Mouse (Mus musculus) hindbrain, postnatal 0 days (tissue): ENCODE results near the gene Cftr. TPM values are rescaled to one million over a fixed set of nuclear protein-coding genes. Genes with fewer than 3 reads are reported as not detected.

Experiments used
- ATAC-seq: fragments of 200-750 bp; cut with Nextera tagmentation; 2 replicates; pipeline ENCODE4 v1.8.0; 2017; ENCODE audit warnings: mild to moderate bottlenecking, moderate TSS enrichment, moderate library complexity
- DNase-seq: peaks from one replicate; pipeline ENCODE4 v3.0.0-alpha.2; 2015; ENCODE audit warnings: low spot score
- H3K27ac ChIP-seq: fragments of 300-500 bp; sonication (generic); 2 replicates; pipeline ENCODE4 v1.5.1; 2014; ENCODE audit warnings: mild to moderate bottlenecking
- H3K27me3 ChIP-seq: fragments of 300-500 bp; sonication (generic); 2 replicates; pipeline ENCODE4 v1.6.1; 2014; ENCODE audit warnings: low read length, mixed read lengths; ENCODE audit not compliant: insufficient read depth
- H3K36me3 ChIP-seq: fragments of 300-500 bp; sonication (generic); 2 replicates; pipeline ENCODE4 v1.6.1; 2014; ENCODE audit warnings: low read length, mixed read lengths; ENCODE audit not compliant: insufficient read depth
- H3K4me1 ChIP-seq: fragments of 300-500 bp; sonication (generic); 2 replicates; pipeline ENCODE4 v1.6.1; 2014; ENCODE audit warnings: antibody characterized with exemption, low read length, mixed read lengths; ENCODE audit not compliant: insufficient read depth
- H3K4me2 ChIP-seq: fragments of 300-500 bp; sonication (generic); 2 replicates; pipeline ENCODE4 v1.6.1; 2014; ENCODE audit warnings: low read depth, mild to moderate bottlenecking, low read length, moderate library complexity, mixed read lengths
- H3K4me3 ChIP-seq: fragments of 300-500 bp; sonication (generic); 2 replicates; pipeline ENCODE4 v1.5.1; 2014; ENCODE audit warnings: low read length
- H3K9ac ChIP-seq: fragments of 300-500 bp; sonication (generic); replicated peaks from 2 replicates; pipeline ENCODE4 v1.6.1; 2014; ENCODE audit warnings: mild to moderate bottlenecking, low read length, moderate library complexity, mixed read lengths
- H3K9me3 ChIP-seq: fragments of 300-500 bp; sonication (generic); 2 replicates; pipeline ENCODE4 v1.6.1; 2016; ENCODE audit warnings: low read length, mixed read lengths
- CTCF ChIP-seq: IDR thresholded peaks from 2 replicates; pipeline ENCODE4 v1.5.1; 2016; ENCODE audit warnings: antibody characterized with exemption, control low read depth, low read depth
- WGBS: fragments of 180-500 bp; shearing (Covaris S2); extraction: QIAGEN DNeasy Blood & Tissue Kit; methylation state at CpG from one replicate; pipeline ENCODE4 v1.1.7; 2014; 5-methylcytosine and 5-hydroxymethylcytosine counted together
- polyA plus RNA-seq: library from polyadenylated mRNA; unstranded; fragments of >200 nt; fragmentation: Nextera tagmentation; extraction: Ambion mirVana; gene quantifications from 2 replicates; pipeline ENCODE4 v1.2.1, GENCODE M21; 2015
- total RNA-seq: library from RNA; depleted of rRNA; stranded (reverse); fragments of >200 nt; gene quantifications from 2 replicates; pipeline ENCODE4 v1.2.3, GENCODE M21; 2014

Cftr gene
- total and polyA plus RNA-seq, 2 experiments from 2014 or later, result 0.70 to 1.6 TPM

DNA sequence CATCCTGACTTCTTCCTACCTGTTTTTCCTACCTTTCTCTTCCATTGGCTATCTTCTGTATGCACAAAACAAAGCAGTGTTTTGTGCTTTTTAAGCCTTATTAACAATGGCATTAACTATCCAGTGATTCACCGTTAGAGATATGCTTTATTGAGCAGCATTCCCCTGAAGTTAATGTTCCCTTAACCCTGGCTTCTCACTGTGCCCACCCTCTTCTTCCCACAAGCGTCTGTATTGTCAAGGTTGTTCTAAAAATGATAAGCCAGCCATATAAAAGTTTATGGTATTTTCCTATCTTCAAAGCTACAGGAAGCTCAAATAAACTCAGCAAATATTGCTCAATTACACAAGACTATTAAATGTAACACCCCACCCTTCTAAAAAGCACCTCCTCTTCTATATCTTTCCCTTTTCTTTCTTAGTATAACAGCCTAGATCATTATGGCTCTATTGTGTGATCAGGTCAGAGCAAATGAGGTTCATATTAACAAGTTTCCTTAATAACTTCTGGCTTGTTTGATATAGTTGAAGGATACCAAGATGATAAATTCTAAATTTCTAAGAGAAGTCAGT, 77.5 kb downstream of the Cftr start:
- no peak for ATAC-seq
- Histone ChIP-seq H3K36me3 (no peaks in the 10 kb centered on the region), H3K9ac (no peak overlapping the region), H3K27me3 (no peaks in the 10 kb centered on the region), H3K4me3 (no peak overlapping the region), H3K9me3 (no peaks in the 10 kb centered on the region), H3K4me2 (no peak overlapping the region), H3K27ac (no peak overlapping the region), H3K4me1 (no peaks in the 10 kb centered on the region)
- no peak for DNase-seq
- 68% methylated on average over 2 of the region's 2 CpGs for WGBS
- no peak for TF ChIP-seq CTCF

DNA sequence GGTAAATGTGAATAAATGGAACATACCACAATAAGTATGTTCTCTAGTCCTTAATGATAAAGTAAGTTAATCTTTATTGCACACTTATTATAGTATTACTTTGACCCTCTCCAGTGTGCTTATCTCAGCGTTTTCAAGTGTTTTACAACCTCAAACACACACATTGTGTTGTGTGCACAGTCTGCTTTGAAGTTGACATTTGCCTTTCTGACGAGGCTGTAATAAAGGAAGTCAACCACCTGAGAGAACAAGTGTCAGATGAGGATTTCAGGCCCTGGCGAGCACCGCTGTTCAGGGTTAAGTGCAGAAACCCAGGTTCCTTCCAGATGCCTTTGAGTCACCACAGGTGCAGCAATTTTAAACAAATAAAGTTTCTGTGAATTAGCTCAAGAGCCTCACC, 78.0 kb downstream of the Cftr start:
- H3K4me2 ChIP-seq, result no peak overlapping the region
- H3K9ac ChIP-seq, result no peak overlapping the region
- no peaks in the 10 kb centered on the region for H3K9me3 ChIP-seq
- H3K4me3 ChIP-seq, result no peak overlapping the region
- 60% methylated on average over 4 of the region's 4 CpGs for WGBS
- H3K27me3 ChIP-seq, result no peaks in the 10 kb centered on the region
- DNase-seq, result no peak
- no peaks in the 10 kb centered on the region for H3K4me1 ChIP-seq
- H3K36me3 ChIP-seq, result no peaks in the 10 kb centered on the region
- H3K27ac ChIP-seq, result no peak overlapping the region
- no peak for TF ChIP-seq CTCF
- no peak for ATAC-seq

DNA sequence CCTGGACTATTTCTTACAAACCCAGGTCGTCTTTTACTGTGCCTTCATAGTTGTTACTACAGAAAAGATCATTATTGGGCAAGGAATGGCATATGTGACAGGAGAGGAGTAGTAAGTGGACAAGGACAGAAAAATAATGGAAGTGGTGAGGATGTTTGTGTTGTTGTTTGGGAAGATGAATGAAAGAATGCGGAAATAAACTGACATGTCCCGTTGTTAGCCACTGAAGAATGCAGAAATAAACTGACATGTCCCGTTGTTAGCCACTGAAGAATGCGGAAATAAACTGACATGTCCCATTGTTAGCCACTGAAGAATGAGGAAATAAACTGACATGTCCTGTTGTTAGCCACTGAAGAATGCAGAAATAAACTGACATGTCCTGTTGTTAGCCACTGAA, 84.1 kb downstream of the Cftr start:
- ATAC-seq (no peak), DNase-seq (peak; percentile 6)
- Histone ChIP-seq H3K9me3 (no peaks in the 10 kb centered on the region), H3K27ac (no peak overlapping the region), H3K27me3 (no peaks in the 10 kb centered on the region), H3K4me1 (no peaks in the 10 kb centered on the region), H3K4me2 (no peak overlapping the region), H3K36me3 (no peaks in the 10 kb centered on the region), H3K9ac (no peak overlapping the region), H3K4me3 (no peak overlapping the region)
- no peak for TF ChIP-seq CTCF
- WGBS, result 30% methylated on average over 5 of the region's 5 CpGs

DNA sequence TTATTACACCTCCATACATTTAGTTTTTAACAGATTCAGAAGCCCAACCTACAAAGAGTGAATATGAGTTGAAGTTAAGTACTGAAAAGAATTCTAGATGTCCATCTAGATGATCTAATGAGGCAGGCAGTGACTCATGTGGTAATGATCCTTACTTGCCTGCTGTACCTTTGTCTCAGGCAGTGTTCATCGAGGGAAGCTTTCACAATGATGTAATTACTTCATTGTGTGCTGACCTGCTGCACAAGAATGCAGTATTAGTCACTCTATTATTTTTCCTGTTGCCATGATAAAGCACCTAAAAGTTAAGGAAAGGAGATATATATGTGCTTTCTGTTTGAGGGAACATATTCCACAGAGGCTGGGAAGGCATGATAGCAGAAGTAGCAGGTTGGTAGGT, 100.5 kb downstream of the Cftr start:
- H3K9ac ChIP-seq, result no peak overlapping the region
- no peaks in the 10 kb centered on the region for H3K27me3 ChIP-seq
- TF ChIP-seq CTCF, result no peak
- H3K4me2 ChIP-seq, result no peak overlapping the region
- 23% methylated on average over 1 of the region's 1 CpGs for WGBS
- ATAC-seq, result no peak
- H3K36me3 ChIP-seq, result no peaks in the 10 kb centered on the region
- no peak for DNase-seq
- no peak overlapping the region for H3K4me3 ChIP-seq
- no peak overlapping the region for H3K27ac ChIP-seq
- H3K9me3 ChIP-seq, result no peaks in the 10 kb centered on the region
- no peaks in the 10 kb centered on the region for H3K4me1 ChIP-seq

DNA sequence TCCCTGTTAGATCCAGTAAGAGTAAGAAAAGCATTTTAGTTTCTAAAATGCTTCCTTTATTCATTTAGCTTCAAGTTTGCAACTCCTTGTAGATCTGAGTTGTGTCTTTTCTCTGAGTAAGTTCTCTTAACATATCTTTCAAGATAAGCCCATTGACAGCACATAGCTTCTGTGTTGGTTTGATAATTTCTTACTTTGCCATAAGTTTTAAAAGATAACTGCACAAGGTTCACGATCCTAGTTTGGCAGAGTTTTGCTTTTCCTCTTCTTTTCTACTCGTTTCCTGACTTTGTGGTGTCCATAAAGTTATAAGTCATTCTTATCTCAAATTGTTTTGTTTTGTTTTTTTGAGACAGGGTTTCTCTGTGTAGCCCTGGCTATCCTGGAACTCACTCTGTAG, 130.3 kb downstream of the Cftr start:
- WGBS, result 77% methylated on average over 2 of the region's 2 CpGs

DNA sequence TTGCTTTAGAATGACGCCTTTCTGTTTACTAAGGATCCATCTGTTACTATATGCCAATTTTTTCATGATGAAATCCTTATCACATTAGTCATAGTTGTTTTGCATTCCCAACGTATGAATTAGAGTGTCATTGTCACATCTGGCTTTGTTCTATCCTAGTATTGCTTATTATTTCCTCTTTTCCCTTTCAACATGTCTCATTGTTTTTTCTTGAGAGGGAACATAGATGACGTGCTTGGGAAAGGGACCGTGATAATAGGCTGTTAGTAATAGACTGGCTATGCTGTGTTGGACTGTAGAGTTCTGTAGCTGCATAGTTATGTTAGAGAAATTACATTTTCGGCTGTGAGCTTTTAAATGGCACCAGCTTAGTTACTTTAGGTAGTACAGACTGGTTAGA, 131.6 kb downstream of the Cftr start:
- H3K36me3 ChIP-seq, result no peaks in the 10 kb centered on the region
- H3K9ac ChIP-seq, result no peak overlapping the region
- ATAC-seq (no peak), DNase-seq (no peak)
- no peak overlapping the region for H3K27ac ChIP-seq
- no peak overlapping the region for H3K4me3 ChIP-seq
- H3K27me3 ChIP-seq, result no peaks in the 10 kb centered on the region
- no peaks in the 10 kb centered on the region for H3K4me1 ChIP-seq
- TF ChIP-seq CTCF, result no peak
- H3K9me3 ChIP-seq, result no peaks in the 10 kb centered on the region
- 74% methylated on average over 5 of the region's 5 CpGs for WGBS
- no peak overlapping the region for H3K4me2 ChIP-seq

More for the DNA sequence above, 130.3 kb downstream of the Cftr start:
- Histone ChIP-seq H3K36me3 (no peaks in the 10 kb centered on the region), H3K4me1 (no peaks in the 10 kb centered on the region), H3K4me3 (no peak overlapping the region), H3K9me3 (no peaks in the 10 kb centered on the region), H3K27ac (no peak overlapping the region), H3K4me2 (no peak overlapping the region), H3K27me3 (no peaks in the 10 kb centered on the region), H3K9ac (no peak overlapping the region)
- DNase-seq (no peak), ATAC-seq (no peak)
- no peak for TF ChIP-seq CTCF

DNA sequence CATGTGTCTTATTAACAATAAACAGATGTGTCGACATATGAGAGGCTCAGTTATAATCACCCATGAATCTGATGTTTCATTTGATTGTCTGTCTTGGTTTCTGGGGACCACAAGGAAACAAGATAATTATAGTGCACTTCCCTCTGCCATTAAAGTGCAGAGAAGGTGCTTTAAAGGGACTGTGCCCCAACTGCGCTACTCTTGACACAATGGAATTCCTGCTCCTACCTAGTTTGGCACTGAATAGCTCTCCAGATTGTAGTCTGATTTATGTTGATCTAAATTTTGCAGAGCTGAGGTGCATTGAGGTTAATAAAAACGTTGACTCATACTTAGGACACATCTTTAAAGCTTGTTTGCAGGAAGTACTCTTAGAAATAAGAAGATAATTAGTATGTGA, 132.7 kb downstream of the Cftr start:
- WGBS, result 65% methylated on average over 3 of the region's 3 CpGs
- H3K27me3 ChIP-seq, result no peaks in the 10 kb centered on the region
- no peaks in the 10 kb centered on the region for H3K36me3 ChIP-seq
- H3K27ac ChIP-seq, result no peak overlapping the region
- H3K4me1 ChIP-seq, result no peaks in the 10 kb centered on the region
- H3K4me3 ChIP-seq, result no peak overlapping the region
- no peak for ATAC-seq
- no peak for TF ChIP-seq CTCF
- DNase-seq, result no peak
- no peaks in the 10 kb centered on the region for H3K9me3 ChIP-seq
- no peak overlapping the region for H3K9ac ChIP-seq
- H3K4me2 ChIP-seq, result no peak overlapping the region
